Mouse (Mus musculus): ENCODE measurements around the gene Plxdc1. TPM values are rescaled to one million over a fixed set of nuclear protein-coding genes. Genes with fewer than 3 reads are reported as not detected.

The Plxdc1 gene
- polyA plus RNA-seq, 1 experiment from 2014 or later: 0.38 TPM

DNA sequence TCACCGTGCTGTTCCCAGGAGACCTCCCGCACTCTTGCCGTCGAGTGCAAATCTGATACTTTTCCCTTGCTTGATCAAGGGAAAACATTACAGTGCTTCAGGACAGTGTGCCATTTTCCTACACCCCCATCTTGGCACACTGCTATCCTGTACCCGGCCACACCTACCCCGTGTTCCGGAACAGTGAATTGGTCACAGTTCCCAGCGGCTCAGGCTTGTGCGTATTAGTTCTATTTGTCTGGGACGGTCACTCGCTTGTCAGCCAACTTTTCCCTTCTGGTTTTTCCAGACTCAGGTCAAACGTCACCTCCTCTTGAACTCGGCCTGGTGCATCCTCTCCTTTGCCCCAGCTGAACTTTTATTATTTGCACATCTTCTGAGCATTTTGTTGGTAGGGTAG lies 81.4 kb downstream of the Plxdc1 start:
- Histone ChIP-seq H3K27ac (ENCODE audit: low read length) (no peak overlapping the region), H3K9me3 (ENCODE audit: control insufficient read depth, low read depth, low read length) (no peaks in the 10 kb centered on the region), H3K4me2 (replicated peaks; ENCODE audit: low read depth, low read length) (no peak overlapping the region), H3K4me1 (ENCODE audit: control insufficient read depth, insufficient read depth, low read length) (no peaks in the 10 kb centered on the region), H3K27me3 (ENCODE audit: control insufficient read depth, insufficient read depth, low read length) (no peaks in the 10 kb centered on the region), H3K9ac (replicated peaks; ENCODE audit: low read depth, low read length) (no peak overlapping the region), H3K4me3 (ENCODE audit: low read depth, low read length) (no peak overlapping the region), H3K36me3 (ENCODE audit: control insufficient read depth, insufficient read depth, low read length) (no peaks in the 10 kb centered on the region)
- no peak for ATAC-seq (ENCODE audit: insufficient number of reproducible peaks, insufficient read depth, low FRiP score, low read depth)
- WGBS: 86% methylated on average over 13 of the region's 13 CpGs

DNA sequence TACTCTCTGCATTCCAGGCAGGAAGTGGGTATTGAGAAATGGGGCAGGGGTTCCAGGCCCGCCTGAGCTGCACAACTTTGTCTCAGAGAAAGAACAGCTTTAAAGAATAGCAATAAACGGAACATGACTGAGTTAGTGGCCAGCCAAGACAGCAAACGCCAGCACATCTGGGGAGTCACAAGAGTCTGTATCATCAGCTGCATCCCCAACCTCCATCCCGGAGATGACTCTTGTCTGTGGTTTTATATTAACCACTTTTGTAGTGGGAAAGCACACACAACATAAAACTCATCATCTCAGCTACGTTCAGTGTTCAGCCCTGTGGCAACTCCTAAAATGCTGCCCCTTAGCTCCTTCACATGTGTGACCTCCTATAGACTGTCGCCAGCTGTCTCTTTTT lies 84.4 kb downstream of the Plxdc1 start:
- ATAC-seq (ENCODE audit: insufficient number of reproducible peaks, insufficient read depth, low FRiP score, low read depth): no peak
- H3K9me3 ChIP-seq (ENCODE audit: control insufficient read depth, low read depth, low read length): no peaks in the 10 kb centered on the region
- H3K27ac ChIP-seq (ENCODE audit: low read length): no peak overlapping the region
- H3K4me3 ChIP-seq (ENCODE audit: low read depth, low read length): no peak overlapping the region
- WGBS: 69% methylated on average over 6 of the region's 6 CpGs
- no peaks in the 10 kb centered on the region for H3K36me3 ChIP-seq (ENCODE audit: control insufficient read depth, insufficient read depth, low read length)
- H3K9ac ChIP-seq (replicated peaks; ENCODE audit: low read depth, low read length): no peak overlapping the region
- no peak overlapping the region for H3K4me2 ChIP-seq (replicated peaks; ENCODE audit: low read depth, low read length)
- H3K4me1 ChIP-seq (ENCODE audit: control insufficient read depth, insufficient read depth, low read length): no peaks in the 10 kb centered on the region
- H3K27me3 ChIP-seq (ENCODE audit: control insufficient read depth, insufficient read depth, low read length): no peaks in the 10 kb centered on the region

DNA sequence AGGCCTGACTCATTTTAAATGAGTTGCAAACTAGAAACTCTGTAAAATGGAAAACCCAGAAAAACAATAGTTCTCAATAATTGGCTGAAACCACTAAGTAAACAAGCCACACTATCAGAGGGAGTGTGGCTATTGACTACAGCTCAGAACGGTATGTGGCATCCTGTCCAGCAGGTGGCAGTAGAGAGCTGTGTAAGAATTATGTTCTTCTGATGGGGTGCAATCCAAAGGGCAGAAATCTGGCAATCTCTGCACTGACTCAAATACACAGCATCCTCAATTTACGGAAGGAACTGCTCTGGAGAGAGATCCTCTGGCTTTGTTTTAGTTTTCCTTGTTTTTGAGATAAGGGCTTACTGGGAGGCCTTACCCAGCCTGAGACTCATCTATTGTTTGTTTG lies 86.4 kb downstream of the Plxdc1 start:
- peak; percentile 71; the same call in 1 of the 2 replicates for ATAC-seq (ENCODE audit: insufficient number of reproducible peaks, insufficient read depth, low FRiP score, low read depth)
- Histone ChIP-seq H3K9ac (replicated peaks; ENCODE audit: low read depth, low read length) (no peak overlapping the region), H3K4me3 (ENCODE audit: low read depth, low read length) (no peak overlapping the region), H3K27me3 (ENCODE audit: control insufficient read depth, insufficient read depth, low read length) (no peaks in the 10 kb centered on the region), H3K27ac (ENCODE audit: low read length) (no peak overlapping the region), H3K4me1 (ENCODE audit: control insufficient read depth, insufficient read depth, low read length) (no peaks in the 10 kb centered on the region), H3K9me3 (ENCODE audit: control insufficient read depth, low read depth, low read length) (no peaks in the 10 kb centered on the region), H3K36me3 (ENCODE audit: control insufficient read depth, insufficient read depth, low read length) (no peaks in the 10 kb centered on the region), H3K4me2 (replicated peaks; ENCODE audit: low read depth, low read length) (no peak overlapping the region)
- WGBS: 4% methylated on average over 2 of the region's 2 CpGs

DNA sequence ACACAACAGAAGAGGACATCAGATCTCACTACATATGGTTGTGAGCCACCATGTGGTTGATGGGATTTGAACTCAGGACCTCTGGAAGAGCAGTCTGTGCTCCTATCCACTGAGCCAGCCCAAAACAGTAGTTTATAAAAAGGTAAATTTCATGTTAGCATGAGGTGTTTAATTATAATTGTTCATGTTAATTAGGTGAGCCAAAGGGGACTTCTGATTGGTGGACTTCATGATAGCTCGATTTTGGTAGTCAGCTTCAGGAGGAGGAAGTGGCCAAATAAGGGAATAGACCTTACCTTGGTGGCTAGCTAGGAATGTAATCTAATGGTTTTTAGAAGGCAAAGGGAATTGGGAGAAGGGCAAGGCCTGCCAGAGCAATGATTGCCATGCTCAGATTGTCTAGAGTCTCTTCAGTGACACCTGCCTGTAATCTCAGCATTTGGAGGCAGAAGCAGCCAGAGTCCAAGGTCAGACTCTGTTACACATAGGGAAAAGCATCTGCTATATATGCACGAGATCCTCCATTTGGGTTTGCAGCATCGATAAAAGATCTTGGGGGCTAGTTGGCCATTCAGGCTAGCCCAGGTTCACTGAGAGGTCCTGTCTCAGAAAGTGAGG lies 88.6 kb downstream of the Plxdc1 start:
- H3K4me1 ChIP-seq (ENCODE audit: control insufficient read depth, insufficient read depth, low read length): no peaks in the 10 kb centered on the region
- H3K9me3 ChIP-seq (ENCODE audit: control insufficient read depth, low read depth, low read length): no peaks in the 10 kb centered on the region
- H3K27me3 ChIP-seq (ENCODE audit: control insufficient read depth, insufficient read depth, low read length): no peaks in the 10 kb centered on the region
- no peak overlapping the region for H3K4me3 ChIP-seq (ENCODE audit: low read depth, low read length)
- no peak overlapping the region for H3K9ac ChIP-seq (replicated peaks; ENCODE audit: low read depth, low read length)
- ATAC-seq (ENCODE audit: insufficient number of reproducible peaks, insufficient read depth, low FRiP score, low read depth): no peak
- H3K4me2 ChIP-seq (replicated peaks; ENCODE audit: low read depth, low read length): no peak overlapping the region
- 78% methylated on average over 3 of the region's 3 CpGs for WGBS
- H3K27ac ChIP-seq (ENCODE audit: low read length): no peak overlapping the region
- no peaks in the 10 kb centered on the region for H3K36me3 ChIP-seq (ENCODE audit: control insufficient read depth, insufficient read depth, low read length)

DNA sequence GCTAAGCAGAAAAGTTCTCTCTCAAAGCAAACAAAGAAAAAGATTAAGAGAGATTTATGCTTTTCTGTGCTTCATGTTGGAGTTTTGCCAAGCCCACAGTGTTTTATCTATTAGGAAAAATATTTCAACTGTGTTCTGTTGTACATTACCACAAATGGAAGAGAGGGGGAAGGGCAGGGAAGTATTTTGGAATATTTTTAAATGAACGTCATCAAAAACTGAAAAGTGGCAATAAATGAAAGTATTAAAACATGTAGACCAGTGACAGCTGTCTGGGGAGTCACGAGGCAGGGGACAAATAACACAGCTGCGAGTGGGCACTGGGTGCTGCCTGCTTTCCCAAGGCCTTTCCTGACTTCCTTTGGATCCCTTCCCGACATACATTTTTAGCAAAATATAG lies 89.6 kb downstream of the Plxdc1 start:
- Histone ChIP-seq H3K9me3 (ENCODE audit: control insufficient read depth, low read depth, low read length) (no peaks in the 10 kb centered on the region), H3K4me2 (replicated peaks; ENCODE audit: low read depth, low read length) (no peak overlapping the region), H3K4me3 (ENCODE audit: low read depth, low read length) (no peak overlapping the region), H3K9ac (replicated peaks; ENCODE audit: low read depth, low read length) (no peak overlapping the region), H3K4me1 (ENCODE audit: control insufficient read depth, insufficient read depth, low read length) (no peaks in the 10 kb centered on the region), H3K27me3 (ENCODE audit: control insufficient read depth, insufficient read depth, low read length) (no peaks in the 10 kb centered on the region), H3K27ac (ENCODE audit: low read length) (no peak overlapping the region), H3K36me3 (ENCODE audit: control insufficient read depth, insufficient read depth, low read length) (no peaks in the 10 kb centered on the region)
- WGBS: 58% methylated on average over 4 of the region's 4 CpGs
- no peak for ATAC-seq (ENCODE audit: insufficient number of reproducible peaks, insufficient read depth, low FRiP score, low read depth)

DNA sequence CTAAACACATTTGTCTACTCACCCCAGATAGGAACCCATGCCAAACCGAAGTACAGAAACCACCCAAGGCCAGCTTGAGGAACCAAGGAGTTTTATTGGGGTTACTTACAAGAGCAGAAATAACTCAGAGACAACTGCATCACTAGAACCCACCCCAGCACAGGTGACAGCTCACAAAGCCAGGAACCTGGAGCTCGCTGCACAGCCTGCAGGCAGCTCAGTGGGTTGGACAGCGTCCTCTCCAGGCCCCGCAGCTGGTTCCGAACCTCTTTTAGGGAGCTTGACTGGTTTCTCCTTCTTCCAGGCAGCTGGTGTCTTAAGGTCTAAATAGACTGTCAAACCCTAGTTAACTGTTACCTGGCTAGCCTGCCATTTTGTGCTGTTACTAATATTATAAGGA lies 94.4 kb downstream of the Plxdc1 start:
- ATAC-seq (ENCODE audit: insufficient number of reproducible peaks, insufficient read depth, low FRiP score, low read depth): no peak
- Histone ChIP-seq H3K27ac (ENCODE audit: low read length) (no peak overlapping the region), H3K9me3 (ENCODE audit: control insufficient read depth, low read depth, low read length) (no peaks in the 10 kb centered on the region), H3K9ac (replicated peaks; ENCODE audit: low read depth, low read length) (no peak overlapping the region), H3K36me3 (ENCODE audit: control insufficient read depth, insufficient read depth, low read length) (no peaks in the 10 kb centered on the region), H3K4me3 (ENCODE audit: low read depth, low read length) (no peak overlapping the region), H3K4me1 (ENCODE audit: control insufficient read depth, insufficient read depth, low read length) (no peaks in the 10 kb centered on the region), H3K4me2 (replicated peaks; ENCODE audit: low read depth, low read length) (no peak overlapping the region), H3K27me3 (ENCODE audit: control insufficient read depth, insufficient read depth, low read length) (no peaks in the 10 kb centered on the region)
- 69% methylated on average over 5 of the region's 5 CpGs for WGBS

DNA sequence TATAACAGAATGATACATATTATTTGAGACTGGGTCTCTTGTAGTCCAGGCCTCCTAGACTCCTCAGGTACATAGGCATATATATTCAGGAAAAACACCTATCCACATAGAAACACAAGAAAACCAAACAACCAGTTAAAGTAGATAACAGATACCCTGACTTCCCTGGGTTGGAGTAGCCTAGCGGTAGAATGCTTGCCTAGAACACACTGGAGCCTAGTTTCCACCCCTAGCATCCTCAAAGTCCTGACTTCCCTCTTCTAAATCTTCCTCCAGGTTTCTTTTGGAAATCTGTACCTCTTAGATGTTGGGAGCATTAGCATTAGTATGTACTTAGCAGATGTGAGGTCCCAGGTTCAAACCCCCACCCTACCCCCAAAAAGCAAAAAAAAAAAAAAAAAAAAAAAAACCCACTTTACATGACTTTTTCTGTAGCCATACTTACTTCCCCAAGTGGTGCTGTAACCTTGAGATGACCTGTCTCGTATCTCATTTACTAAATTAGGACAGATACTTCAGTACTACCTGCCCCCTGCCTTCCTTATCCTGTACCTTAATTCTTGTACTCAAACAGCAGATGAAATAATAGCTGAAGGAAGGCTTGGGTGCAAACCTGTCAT lies 100.8 kb downstream of the Plxdc1 start:
- ATAC-seq (ENCODE audit: insufficient number of reproducible peaks, insufficient read depth, low FRiP score, low read depth): no peak
- H3K4me2 ChIP-seq (replicated peaks; ENCODE audit: low read depth, low read length): peak overlapping the region; percentile 36; the same call in 1 of the 2 replicates
- no peak overlapping the region for H3K27ac ChIP-seq (ENCODE audit: low read length)
- H3K9ac ChIP-seq (replicated peaks; ENCODE audit: low read depth, low read length): no peak overlapping the region
- H3K36me3 ChIP-seq (ENCODE audit: control insufficient read depth, insufficient read depth, low read length): no peaks in the 10 kb centered on the region
- H3K4me1 ChIP-seq (ENCODE audit: control insufficient read depth, insufficient read depth, low read length): no peaks in the 10 kb centered on the region
- H3K4me3 ChIP-seq (ENCODE audit: low read depth, low read length): no peak overlapping the region
- H3K27me3 ChIP-seq (ENCODE audit: control insufficient read depth, insufficient read depth, low read length): no peaks in the 10 kb centered on the region
- no peaks in the 10 kb centered on the region for H3K9me3 ChIP-seq (ENCODE audit: control insufficient read depth, low read depth, low read length)
- WGBS: 93% methylated on average over 2 of the region's 2 CpGs

DNA sequence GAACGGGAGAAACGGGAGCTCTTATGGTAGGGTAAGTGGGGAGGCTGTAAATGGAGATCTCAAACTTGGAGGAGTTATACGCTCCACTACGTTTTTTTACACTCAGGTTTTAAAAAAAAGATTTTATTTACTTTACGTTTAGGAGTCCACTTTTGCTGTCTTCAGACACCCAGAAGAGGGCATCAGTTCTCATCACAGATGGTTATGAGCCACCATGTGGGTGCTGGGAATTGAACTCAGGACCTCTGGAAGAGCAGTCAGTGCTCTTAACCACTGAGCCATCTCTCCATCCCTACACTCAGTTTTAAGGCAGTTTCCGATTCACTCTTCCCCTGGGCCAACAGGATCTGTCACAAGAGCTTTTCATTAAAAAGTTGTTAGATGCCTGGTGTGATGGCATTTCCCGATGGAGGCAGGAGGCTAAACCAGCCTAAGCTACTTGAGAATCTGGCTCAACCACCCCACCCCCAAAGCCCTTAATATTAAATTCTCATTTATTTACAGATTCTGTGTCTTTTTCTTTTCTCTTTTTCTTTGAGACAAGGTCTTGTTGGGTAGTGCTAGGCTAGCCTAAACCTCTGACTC lies 101.6 kb downstream of the Plxdc1 start:
- no peaks in the 10 kb centered on the region for H3K27me3 ChIP-seq (ENCODE audit: control insufficient read depth, insufficient read depth, low read length)
- H3K36me3 ChIP-seq (ENCODE audit: control insufficient read depth, insufficient read depth, low read length): no peaks in the 10 kb centered on the region
- H3K9ac ChIP-seq (replicated peaks; ENCODE audit: low read depth, low read length): no peak overlapping the region; the same call in 1 of the 2 replicates
- 23% methylated on average over 7 of the region's 7 CpGs for WGBS
- no peaks in the 10 kb centered on the region for H3K9me3 ChIP-seq (ENCODE audit: control insufficient read depth, low read depth, low read length)
- ATAC-seq (ENCODE audit: insufficient number of reproducible peaks, insufficient read depth, low FRiP score, low read depth): no peak
- H3K4me3 ChIP-seq (ENCODE audit: low read depth, low read length): peak overlapping the region; percentile 34
- H3K27ac ChIP-seq (ENCODE audit: low read length): peak overlapping the region; percentile 81
- H3K4me2 ChIP-seq (replicated peaks; ENCODE audit: low read depth, low read length): peak overlapping the region; percentile 36
- no peaks in the 10 kb centered on the region for H3K4me1 ChIP-seq (ENCODE audit: control insufficient read depth, insufficient read depth, low read length)
